Mouse (Mus musculus): Measurements from ENCODE around the gene Zcchc4. TPM values are rescaled to one million over a fixed set of nuclear protein-coding genes. Genes with fewer than 3 reads are reported as not detected.
"Not testable (repeated sequence)": the region's sequence is repeated elsewhere in the genome, so short reads cannot be mapped to it uniquely, and the experiment has no call there.

Gene Zcchc4
- 1 to 10 TPM; 2.8 to 5.8 (median 4.4) TPM for total RNA-seq (2022)

DNA sequence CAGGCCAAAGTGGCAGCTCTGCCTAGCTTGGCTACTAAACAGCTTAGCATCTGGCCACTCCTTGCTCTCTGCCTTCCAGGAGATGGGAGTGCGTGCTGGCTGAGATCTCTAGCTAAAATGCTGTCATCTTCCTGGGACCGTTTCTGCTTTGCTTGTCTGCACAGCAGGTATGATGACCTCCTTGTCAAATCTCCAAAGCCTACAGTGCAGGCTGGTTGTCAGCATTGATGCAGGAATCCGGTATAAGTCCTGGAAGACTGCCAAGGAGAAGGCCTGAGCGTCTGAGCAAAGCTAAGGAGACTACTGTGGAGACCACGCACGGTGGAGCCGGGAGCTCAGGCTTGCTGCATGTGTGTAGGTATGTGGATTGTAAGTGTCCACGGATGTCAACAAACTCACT is at the start of gene Zcchc4:
Gene Zcchc4, plus strand, starts transcription at position 173 of the 400 bp plus-strand sequence.
- no peak for DNase-seq (ENCODE audit: low spot score in 2 of 2)

DNA sequence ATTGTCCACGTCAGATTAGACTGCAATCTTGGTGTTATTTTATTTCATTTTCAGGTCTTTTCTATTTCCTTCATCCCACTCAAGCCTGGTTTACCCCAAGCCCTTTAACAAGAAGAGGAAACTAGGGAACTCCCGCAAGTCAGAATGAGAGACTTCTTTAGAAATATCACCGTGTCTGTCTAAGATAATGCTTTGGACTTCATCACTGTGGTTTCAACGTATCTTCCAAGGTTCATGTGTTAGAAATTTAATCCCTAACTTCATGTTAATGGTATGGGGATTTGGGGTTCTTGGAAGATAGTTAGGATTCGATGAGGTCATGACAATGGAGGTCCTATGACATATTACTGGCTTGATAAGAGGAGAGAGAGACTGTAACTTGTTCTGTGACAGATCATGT is 47.5 kb upstream of the Zcchc4 start:
- no peak for DNase-seq (ENCODE audit: low spot score in 2 of 2)

DNA sequence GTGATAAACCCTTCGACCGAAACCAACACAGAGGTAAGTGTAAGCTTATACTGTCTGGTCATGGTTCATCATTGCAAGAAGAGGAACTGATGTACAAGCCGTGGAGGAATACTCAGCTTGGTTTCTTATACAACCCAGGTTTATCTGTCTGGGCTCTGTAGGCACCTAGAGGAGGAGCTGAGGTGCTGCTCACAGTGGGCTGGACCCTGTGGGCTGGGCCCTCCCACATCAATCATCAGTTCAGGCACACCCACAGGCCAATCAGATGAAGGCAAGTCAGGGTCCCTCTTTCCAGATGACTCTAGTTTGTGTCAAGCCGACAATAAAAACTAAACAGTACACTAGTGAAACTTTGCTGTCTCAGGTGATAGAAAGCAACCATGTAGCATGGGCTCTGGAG is 42.4 kb upstream of the Zcchc4 start:
- no peak for DNase-seq (ENCODE audit: low spot score in 2 of 2)

DNA sequence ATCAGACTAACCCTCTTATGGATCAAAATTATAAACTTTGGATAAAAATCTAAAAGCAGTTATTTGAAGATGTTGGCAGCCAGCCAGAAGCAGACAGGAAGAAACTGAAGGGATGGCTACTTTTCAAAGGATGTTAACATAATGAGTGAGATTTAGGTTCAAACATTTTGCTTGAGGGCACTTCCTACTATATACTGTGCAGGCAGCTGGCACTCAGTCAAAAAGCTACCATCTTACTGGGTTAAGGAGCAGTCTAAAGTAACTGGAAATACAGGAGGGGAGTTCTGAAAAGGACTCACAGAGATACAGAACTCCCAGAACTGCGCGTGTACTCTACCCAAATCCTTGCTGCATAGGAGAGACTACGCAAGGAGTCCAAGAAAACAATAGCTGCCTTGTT is 39.2 kb upstream of the Zcchc4 start:
- no peak for DNase-seq (ENCODE audit: low spot score in 2 of 2)

DNA sequence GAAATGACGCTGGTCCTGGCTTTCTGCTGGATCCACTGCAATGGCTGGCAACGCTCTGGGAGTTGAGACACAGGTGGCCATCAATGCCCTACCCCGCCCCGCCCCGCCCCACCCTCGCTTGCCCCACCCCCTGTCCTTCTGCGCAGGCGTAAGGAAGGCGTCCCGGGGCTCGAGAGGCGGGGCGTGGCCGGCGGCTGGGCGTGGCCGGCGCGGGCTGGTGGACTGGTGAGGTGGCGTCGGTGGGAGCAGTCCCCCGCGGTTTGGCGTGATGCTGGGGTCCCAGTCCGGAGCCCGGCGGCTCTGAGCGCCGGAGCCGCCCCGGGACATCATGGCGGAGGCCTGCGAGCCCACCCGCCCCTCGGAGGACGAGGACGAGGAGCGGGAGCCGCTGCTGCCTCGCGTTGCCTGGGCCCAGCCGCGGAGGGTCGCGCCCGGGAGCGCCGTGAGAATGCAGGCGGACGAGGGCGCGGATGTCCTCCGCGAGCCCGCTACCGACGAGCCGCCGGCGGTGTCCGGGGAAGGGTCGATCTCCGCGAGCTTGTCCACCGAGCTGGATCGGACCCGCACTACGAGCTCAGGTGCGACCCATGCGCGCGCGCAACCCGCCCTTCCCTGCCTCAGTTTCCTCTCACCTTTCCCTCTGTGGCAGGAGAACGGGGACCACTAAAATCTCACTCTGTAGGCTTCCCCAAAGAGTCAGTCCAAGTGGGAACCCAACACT is 33.7 kb upstream of the Zcchc4 start, which contains the start of gene Pi4k2b:
Gene Pi4k2b, plus strand, starts transcription at position 184 of the 721 bp plus-strand sequence.
- peak; percentile 54 to 70 for DNase-seq (ENCODE audit: low spot score in 2 of 2)

DNA sequence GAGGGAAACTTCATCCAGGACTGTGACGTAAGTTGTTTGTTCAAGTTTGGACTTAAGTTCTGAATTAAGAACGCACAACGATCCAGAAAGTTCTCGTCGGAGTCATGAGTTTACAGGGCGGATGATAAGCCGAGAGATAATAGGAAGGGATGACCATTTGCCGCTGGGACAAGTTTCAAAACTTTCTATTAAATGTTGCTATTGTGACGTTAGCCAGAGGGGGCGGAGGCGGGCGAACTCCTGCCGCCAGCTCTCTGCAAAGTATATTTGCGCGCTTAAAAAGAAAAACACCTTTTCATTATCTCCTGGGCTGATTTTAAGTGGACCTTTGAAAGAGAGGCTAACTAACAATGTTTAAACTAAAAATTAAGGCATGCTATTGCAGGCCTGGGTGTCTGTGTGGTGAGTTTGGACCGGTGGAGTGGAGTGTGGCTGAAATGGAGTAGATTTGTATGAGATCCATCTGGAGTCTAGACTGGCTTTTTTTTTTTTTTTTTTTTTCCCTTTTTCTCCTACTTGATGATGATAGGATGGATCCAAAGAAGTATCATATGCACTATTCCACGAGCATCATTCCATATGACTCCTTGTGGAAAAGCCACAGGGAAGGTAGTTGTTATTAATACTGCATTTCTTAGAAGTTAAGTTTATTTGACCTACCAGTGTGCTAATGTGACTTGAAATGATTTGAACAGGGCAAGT is 32.9 kb upstream of the Zcchc4 start:
- peak in 1 of 2 experiments; percentile 9 for DNase-seq (ENCODE audit: low spot score in 2 of 2)

DNA sequence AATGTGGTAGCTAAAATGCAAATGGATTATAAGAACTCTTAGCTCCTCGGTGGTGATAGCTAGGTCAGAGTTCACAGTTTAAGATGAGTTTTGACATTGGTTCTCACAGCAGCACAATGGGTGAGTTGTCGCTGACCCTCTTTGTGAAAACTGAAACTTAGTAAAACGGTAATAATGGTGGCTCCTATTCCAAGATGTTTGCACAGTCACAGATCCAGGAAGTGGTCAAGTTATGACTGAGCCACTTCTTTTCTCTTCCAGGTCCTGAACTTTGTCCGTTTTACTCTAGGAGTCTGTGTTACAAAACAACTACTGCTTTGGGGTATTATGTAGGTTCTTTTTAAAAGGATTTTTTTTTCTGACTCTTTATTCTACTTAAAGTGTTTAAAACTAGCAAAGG is 32.0 kb upstream of the Zcchc4 start:
- no peak for DNase-seq (ENCODE audit: low spot score in 2 of 2)

DNA sequence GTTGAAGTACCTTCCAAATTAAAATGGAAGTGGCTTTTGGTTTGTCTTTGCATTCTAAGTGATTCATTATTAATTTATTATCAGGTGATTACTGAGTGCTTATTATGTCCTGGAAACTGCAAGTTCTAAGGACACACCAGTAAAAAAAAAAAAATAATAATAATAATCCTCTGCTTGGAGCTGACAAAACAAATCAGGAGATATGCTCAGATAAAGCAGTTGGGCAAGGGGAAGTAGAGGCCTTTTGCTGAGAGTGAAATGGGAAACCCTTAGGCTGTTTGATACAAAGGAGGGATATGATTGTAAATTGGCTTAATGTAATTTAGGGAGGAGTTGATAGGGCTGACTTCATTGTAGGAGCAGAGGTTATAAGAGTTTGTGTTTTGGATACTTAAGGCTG is 28.3 kb upstream of the Zcchc4 start:
- DNase-seq (ENCODE audit: low spot score in 2 of 2): no peak

DNA sequence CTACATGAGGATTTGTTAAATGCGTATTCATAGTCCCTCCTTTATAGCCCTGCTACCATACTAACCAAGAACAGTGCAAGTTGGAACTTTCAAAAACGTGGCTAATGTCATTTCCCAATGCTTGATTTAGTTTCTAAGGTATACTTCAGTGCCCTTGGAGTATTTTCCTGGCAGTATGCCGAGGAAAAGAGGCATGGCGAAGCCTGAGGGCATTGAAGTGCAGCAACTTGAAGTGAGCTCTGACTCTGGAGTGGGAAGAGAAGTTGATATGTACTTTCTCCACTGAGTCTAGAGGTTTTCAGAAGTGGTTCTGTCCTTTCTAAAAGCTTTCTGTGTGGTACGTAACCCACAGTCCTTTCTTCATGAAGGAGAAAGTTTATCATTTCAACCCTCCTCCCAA is 26.5 kb upstream of the Zcchc4 start:
- DNase-seq (ENCODE audit: low spot score in 2 of 2): no peak

DNA sequence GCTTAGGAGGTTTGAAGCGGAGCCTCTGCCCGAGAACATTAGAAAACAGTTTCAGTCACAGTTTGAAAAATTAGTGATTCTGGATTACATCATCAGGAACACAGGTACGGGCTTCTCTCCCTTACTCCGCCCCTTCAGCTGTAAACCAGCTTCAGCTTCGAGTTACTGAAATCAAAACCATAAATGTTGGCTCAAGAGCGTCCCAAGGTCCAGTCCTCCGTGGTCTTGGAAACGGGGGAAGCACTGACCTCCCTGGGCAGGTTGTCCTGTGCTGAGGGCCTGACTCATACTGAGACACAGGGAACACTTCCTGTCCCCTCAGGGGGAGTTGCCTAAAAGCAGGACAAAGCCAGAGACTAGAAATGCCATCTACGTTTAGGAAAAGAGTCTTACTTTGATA is 22.1 kb upstream of the Zcchc4 start:
- DNase-seq (ENCODE audit: low spot score in 2 of 2): no peak

DNA sequence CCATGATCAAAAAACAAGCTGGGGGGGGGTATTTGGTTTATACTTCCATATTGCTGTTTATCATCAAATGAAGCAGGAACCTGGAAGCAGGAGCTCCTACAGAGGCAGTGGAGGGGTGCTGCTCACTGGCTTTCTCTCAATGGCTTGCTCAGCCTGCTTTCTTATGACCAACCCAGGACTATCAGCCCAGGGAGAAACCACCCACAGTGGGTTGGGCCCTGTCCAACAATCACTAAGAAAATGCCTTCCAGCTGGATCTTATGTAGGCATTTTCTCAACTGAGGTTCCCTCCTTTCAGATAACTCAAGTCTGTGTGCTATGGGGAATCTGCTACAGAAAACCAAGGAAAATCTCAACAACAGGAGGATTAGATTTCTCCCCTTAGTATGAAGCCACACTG is 21.0 kb upstream of the Zcchc4 start:
- no peak for DNase-seq (ENCODE audit: low spot score in 2 of 2)

DNA sequence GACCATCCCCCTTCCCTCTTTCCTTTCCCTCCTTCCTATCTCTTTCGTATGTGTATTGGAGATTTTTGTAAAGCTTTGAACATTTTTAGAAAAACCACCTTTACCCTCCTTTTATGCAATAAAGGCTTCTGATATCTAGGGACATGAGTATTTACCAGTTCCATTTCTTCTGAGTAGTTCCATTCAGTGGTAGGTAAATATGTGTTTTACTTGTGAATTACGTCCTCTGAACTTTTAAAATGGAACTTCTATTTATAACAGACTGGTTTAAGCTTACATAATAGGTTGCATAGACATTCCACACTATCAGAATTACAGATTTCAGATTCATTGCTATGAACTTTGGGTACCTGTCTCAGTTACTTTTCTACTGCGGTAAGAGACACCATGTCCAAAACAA is 19.9 kb upstream of the Zcchc4 start:
- DNase-seq (ENCODE audit: low spot score in 2 of 2): no peak

DNA sequence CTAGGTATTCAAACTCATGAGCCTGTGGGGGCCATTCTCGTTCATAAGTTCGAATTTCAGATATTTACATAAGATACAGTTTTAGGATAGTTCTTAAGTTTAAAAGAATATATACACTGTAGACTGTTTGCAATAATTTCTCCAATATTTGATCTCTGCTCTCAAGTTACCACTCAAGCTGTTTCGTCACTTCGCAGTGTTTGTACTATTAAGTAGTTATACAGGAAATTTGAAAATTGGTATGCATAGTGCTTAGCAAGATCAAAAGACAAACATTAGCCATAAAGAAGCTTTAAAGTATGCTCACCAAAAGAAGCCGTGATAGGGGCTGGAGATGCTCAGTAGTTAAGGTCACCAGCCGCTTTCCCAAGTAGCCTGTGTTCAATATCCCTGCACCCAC is 19.2 kb upstream of the Zcchc4 start:
- no peak for DNase-seq (ENCODE audit: low spot score in 2 of 2)

DNA sequence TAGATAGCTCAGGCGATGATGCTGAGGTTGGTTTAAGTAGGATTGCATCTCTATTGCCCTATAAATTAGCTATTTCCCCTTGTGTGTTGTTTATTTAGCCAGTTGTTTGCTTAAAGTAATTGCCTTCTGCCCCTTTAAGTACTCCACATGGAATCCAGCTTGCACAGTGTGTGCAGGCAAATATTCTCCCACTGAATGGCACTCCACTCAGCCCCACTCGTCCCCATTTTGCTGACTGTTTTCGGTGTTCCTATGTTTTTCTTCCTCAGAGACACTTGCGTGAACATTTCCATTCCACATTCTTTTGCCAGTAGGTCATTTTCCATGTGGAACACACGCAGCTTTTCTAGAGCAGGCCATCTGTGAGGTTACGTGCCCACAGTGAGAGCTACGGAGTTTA is 12.6 kb upstream of the Zcchc4 start:
- DNase-seq (ENCODE audit: low spot score in 2 of 2): no peak

DNA sequence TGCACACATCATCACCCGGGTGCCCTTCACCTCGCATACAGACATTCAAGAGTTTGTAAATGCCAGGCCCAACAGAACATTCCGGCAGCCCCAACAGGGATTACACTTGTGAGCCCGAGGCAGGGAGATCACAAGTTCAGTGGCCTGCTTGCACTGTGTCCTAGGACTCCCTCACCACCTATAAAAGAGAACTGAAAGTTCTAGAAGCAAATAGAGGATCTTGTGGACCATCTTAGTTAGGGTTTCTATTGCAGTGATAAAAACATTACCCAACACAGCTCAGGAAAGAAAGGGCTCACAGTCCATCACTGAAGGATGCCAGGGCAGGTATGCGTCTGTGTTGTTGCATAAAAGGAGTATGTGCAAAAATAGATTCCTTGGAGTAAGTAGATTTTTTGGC is 942 bp upstream of the Zcchc4 start:
- DNase-seq (ENCODE audit: low spot score in 2 of 2): no peak

DNA sequence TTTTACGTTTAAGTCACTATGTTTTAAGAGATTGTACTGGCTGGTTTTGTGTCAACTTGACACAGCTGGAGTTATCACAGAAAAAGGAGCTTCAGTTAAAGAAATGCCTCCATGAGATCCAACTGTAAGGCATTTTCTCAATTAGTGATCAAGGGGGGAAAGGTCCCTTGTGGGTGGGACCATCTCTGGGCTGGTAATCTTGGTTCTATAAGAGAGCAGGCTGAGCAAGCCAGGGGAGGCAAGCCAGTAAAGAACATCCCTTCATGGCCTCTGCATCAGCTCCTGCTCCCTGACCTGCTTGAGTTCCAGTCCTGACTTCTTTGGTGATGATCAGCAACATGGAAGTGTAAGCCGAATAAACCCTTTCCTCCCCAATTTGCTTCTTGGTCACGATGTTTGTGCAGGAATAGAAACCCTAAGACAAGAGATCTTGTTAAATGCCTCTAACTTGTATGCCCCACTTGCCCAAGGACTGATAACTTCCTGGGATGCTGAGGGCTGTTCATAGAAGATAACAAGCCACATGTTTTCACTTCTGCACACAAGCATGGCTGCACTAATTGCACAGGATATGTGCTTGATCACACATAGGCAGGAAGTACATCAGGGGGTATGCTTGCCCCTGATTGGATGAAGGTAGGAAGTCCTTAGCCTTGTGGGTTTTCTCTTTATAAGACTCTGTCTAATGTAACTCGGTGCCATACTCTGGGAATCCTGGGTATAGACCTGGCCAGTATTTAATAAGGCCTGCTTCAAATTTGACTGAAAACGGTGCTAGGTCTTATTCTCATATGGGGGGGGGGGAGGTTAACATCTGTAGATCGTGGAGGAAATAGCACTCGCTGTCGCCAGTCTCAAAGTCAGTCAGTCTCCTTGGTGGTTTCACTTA is 1.5 kb downstream of the Zcchc4 start:
- not testable (repeated sequence) for DNase-seq (ENCODE audit: low spot score in 2 of 2)

DNA sequence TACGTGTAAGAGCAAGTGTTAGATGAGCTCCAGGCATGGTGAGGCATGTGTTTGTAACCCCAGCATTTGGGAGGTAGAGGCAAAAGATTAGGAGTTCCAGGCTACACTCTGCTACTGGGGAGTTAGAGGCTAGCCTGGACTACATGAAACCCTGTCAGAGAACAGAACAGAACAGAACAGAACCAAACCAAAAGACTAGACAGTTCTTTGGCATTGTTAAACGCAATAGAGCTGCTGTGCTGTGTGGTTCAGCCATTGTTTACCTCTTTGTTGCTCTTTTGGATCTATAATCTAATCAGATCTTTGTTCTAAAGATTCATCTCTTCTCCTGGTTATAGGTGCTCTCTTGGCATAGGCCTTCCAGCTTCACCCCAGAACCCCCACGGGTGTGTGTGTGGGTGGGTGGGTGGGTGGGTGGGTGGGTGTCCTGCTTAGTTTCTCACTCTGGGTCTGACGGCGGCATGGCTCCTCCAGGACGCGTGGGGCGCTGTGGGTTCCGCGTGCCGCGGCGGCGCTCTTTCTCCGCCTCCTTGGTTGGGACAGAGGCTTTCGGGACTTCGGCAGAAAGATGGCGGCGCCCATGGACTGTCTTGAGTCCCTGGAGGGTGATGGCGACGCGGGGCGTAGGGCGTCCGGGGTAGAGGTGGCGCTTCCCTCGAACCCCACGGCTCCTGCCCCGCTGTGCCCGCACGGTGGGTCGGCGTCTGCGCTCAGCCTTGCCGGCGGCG is 7.5 kb downstream of the Zcchc4 start:
- DNase-seq (ENCODE audit: low spot score in 2 of 2): peak; percentile 67 to 73

DNA sequence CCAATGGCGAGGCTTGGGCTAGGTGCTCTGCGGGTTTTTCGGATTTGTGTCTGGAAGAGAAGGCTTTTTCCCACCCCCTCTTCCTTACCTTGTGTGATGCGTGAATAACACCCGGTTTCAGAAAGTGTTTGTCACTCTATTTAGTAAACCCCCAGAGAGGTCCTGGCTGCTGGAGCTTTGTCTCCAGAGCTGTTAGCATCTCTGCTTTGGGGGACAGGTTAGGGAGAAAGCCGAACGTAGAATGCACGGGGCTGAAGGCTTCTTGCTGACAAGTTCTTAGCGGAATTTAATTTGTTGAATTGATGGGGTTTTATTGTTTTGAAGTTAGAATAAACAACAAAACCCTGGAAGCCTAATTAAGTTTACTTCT is 8.0 kb downstream of the Zcchc4 start:
- DNase-seq (ENCODE audit: low spot score in 2 of 2): no peak

DNA sequence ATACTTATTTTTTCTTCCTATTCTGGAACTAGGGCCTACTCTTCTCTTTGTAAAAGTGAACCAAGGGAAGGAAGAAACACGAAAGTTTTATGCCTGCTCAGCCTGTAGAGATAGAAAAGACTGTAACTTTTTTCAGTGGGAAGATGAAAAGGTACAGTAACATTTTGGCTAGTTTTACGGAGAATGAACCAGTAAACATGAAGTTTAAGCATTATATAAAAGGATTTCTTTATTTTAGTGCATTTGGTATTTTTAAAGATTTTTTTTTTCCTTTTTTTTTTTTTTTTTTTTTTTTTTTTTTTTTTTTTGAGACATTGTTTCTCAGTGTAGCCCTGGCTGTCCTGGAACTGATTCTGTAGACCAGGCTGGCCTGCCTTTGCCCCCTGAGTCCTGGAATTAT is 8.7 kb downstream of the Zcchc4 start:
- DNase-seq (ENCODE audit: low spot score in 2 of 2): no peak

DNA sequence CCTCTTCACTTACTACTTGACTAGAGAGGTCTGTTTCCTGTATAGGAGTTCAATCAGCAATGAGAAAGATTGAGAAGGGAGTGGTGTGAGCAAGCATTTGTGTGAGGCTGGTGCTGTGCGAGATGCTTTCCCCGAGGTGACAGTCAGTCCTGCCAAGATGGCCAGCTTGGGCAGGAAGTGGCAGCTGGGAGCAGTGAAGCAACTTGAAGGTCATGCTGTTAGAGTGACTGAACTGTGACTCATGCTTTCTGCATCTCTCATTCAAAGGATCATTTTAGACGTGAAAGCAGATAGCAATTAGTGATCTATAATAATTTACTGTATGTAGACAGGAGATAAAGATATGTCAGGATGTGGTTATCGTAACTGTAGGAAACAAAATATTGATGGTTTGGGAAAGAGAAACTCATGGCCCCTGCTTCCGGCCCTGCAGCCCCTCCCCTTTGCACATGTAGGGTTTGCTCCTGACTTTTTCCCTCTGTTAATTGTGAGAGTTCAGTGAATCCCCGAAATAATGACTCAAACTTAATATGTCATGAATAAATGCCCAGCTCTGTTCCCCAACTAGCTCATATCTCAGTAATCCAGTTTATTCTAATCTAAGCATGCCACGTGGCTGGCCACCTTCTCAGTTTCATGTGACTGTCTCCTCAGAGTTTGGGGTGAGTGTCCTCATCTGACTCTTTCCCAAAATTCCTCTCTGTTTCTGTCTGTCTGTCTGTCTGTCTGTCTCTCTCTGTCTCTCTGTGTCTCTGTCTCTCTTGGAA is 11.5 kb downstream of the Zcchc4 start:
- no peak for DNase-seq (ENCODE audit: low spot score in 2 of 2)

DNA sequence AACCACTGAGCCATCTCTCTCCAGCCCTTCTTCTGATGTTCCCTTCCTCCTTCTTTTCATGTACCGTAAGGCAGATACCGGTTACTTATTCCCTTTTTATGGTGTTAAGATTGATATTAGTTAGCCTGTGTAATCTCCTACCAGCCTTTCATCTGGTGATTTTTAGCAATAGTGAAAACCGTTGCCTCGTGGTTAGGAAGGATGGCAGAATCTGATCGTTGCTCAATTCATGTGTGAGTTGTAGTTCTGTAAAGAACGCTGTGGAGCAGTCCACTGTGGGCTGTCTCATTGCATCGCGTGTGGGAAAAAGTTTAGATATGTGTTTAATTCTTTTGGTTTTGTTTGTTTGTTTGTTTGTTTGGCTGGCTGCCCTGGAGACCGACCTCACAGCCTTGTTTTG is 18.0 kb downstream of the Zcchc4 start:
- no peak for DNase-seq (ENCODE audit: low spot score in 2 of 2)
